ENCODE assay signal across 25 mouse cellular contexts in genomic region chr19:6509881-6510280, GRCm38 (mm10). TPM values are rescaled to one million over a fixed set of nuclear protein-coding genes. Genes with fewer than 3 reads are reported as not detected.
"Had no signal": no experiment of that assay in that cellular context is flagged by ENCODE, and none has a peak within 500 bp of the region (broad histone marks: within the 10 kb centered on the region; RNA-seq: fewer than 3 reads in every experiment).

No protein-coding gene starts in this region.

- H3K4me3 ChIP-seq: heart, embryonic 10.5 days; heart, embryonic 12.5 days; hindbrain, embryonic 10.5 days; hindbrain, embryonic 12.5 days; intestine, embryonic 15.5 days; limb, embryonic 10.5 days; limb, embryonic 12.5 days; liver, embryonic 13.5 days; liver, embryonic 15.5 days had no signal

- H3K27ac ChIP-seq: heart, embryonic 10.5 days; hindbrain, embryonic 10.5 days; hindbrain, embryonic 12.5 days; hindbrain, embryonic 14.5 days; intestine, embryonic 15.5 days; limb, embryonic 10.5 days; limb, embryonic 12.5 days; liver, embryonic 13.5 days; liver, embryonic 15.5 days had no signal

- DNase-seq: gastrocnemius, postnatal 14 days; heart, adult 18-20 months; heart, postnatal 10 days; heart, postnatal 4 days; kidney, adult 18-20 months; kidney, adult 8-10 months; kidney, postnatal 10 days; kidney, postnatal 25 days; kidney, postnatal 4 days; layer of hippocampus, adult 9-11 months; liver; liver, embryonic 13.5 days had no signal

RNA-seq across cellular contexts. Expression of gene Slc22a12, which starts 33.0 kb away (rescaled TPM):
- total RNA-seq: gastrocnemius, adult 8-10 months; gastrocnemius, postnatal 14 days; gastrocnemius, postnatal 4 days; granulocyte monocyte progenitor cell, adult 5-6 weeks; heart, postnatal 10 days; heart, postnatal 25 days; heart, postnatal 4 days had no signal
